Mouse (Mus musculus) stomach, embryonic 14.5 days (tissue): Measurements from ENCODE around the gene Cfap299. TPM values are rescaled to one million over a fixed set of nuclear protein-coding genes. Genes with fewer than 3 reads are reported as not detected.

Experiments used
- ATAC-seq: fragments of 200-750 bp; cut with Nextera tagmentation; 2 replicates; pipeline ENCODE4 v1.8.0; 2017; ENCODE audit warnings: low read depth, moderate TSS enrichment; ENCODE audit not compliant: insufficient number of reproducible peaks, insufficient read depth, low FRiP score
- H3K27ac ChIP-seq: fragments of 300-500 bp; sonication (generic); 2 replicates; pipeline ENCODE4 v1.5.1; 2014; ENCODE audit warnings: mild to moderate bottlenecking, low read length, moderate library complexity, mixed read lengths
- H3K27me3 ChIP-seq: fragments of 300-500 bp; sonication (generic); 2 replicates; pipeline ENCODE4 v1.6.1; 2014; ENCODE audit warnings: low read length, control low read depth, mixed read lengths; ENCODE audit not compliant: control insufficient read depth, insufficient read depth
- H3K36me3 ChIP-seq: fragments of 300-500 bp; sonication (generic); 2 replicates; pipeline ENCODE4 v1.6.1; 2014; ENCODE audit warnings: mild to moderate bottlenecking, control low read depth, low read length, moderate library complexity, mixed read lengths; ENCODE audit not compliant: control insufficient read depth, insufficient read depth
- H3K4me1 ChIP-seq: fragments of 300-500 bp; sonication (generic); 2 replicates; pipeline ENCODE4 v1.6.1; 2014; ENCODE audit warnings: low read length, control low read depth, mixed read lengths; ENCODE audit not compliant: control insufficient read depth, insufficient read depth
- H3K4me2 ChIP-seq: fragments of 300-500 bp; sonication (generic); replicated peaks from 2 replicates; pipeline ENCODE4 v1.6.1; 2014; ENCODE audit warnings: low read depth, low read length, control low read depth
- H3K4me3 ChIP-seq: fragments of 300-500 bp; sonication (generic); 2 replicates; pipeline ENCODE4 v1.5.1; 2014; ENCODE audit warnings: low read depth, low read length, control low read depth
- H3K9ac ChIP-seq: fragments of 300-500 bp; sonication (generic); replicated peaks from 2 replicates; pipeline ENCODE4 v1.6.1; 2014; ENCODE audit warnings: low read depth, mild to moderate bottlenecking, control low read depth, low read length, moderate library complexity, mixed read lengths
- H3K9me3 ChIP-seq: fragments of 300-500 bp; sonication (generic); 2 replicates; pipeline ENCODE4 v1.6.1; 2016; ENCODE audit warnings: low read depth, low read length, control low read depth; ENCODE audit not compliant: control insufficient read depth
- WGBS: fragments of 180-500 bp; shearing (Covaris S2); extraction: QIAGEN DNeasy Blood & Tissue Kit; methylation state at CpG from one replicate; pipeline ENCODE4 v1.1.7; 2014; 5-methylcytosine and 5-hydroxymethylcytosine counted together
- polyA plus RNA-seq: library from polyadenylated mRNA; unstranded; fragments of >200 nt; fragmentation: Nextera tagmentation; extraction: Ambion mirVana; gene quantifications from 2 replicates; pipeline ENCODE4 v1.2.1, GENCODE M21; 2014

Gene Cfap299
- polyA plus RNA-seq, 1 experiment from 2014 or later: 0.59 TPM

DNA sequence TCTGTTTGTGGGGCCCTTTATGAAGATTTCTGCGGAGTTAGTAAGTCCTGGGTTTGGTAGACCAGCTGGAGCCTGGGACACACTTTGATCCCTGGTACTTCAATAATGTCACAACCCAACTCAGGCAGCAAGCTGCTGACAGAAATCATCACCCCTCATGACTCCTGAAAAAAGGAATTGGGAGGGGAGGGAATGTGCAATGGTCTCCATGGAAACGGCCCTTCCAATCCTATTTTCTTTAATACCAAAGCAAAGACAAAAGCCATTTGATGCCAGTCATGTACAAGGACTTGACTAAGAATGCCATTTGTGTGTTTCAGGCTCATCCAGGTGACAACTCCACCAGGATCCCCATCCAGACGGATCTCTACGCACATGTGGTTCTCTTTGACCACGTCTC lies 472.4 kb downstream of the Cfap299 start:
- H3K4me2 ChIP-seq: no peak overlapping the region
- H3K4me1 ChIP-seq: no peaks in the 10 kb centered on the region
- no peak overlapping the region for H3K4me3 ChIP-seq
- no peak for ATAC-seq
- no peaks in the 10 kb centered on the region for H3K27me3 ChIP-seq
- H3K9me3 ChIP-seq: no peaks in the 10 kb centered on the region
- 86% methylated on average over 5 of the region's 5 CpGs for WGBS
- no peak overlapping the region for H3K9ac ChIP-seq
- H3K36me3 ChIP-seq: no peaks in the 10 kb centered on the region
- H3K27ac ChIP-seq: no peak overlapping the region

GRCm38 (mm10) chr5:98804761-98805160 lies 475.7 kb downstream of the Cfap299 start:
- Histone ChIP-seq H3K4me2 (no peak overlapping the region), H3K36me3 (no peaks in the 10 kb centered on the region), H3K9ac (no peak overlapping the region), H3K9me3 (no peaks in the 10 kb centered on the region), H3K27ac (no peak overlapping the region), H3K4me3 (no peak overlapping the region), H3K4me1 (no peaks in the 10 kb centered on the region), H3K27me3 (no peaks in the 10 kb centered on the region)
- 88% methylated on average over 6 of the region's 6 CpGs for WGBS
- ATAC-seq: no peak

GRCm38 (mm10) chr5:98806492-98806891 lies 477.4 kb downstream of the Cfap299 start:
- WGBS: 87% methylated on average over 4 of the region's 4 CpGs

GRCm38 (mm10) chr5:98807022-98807421 lies 477.9 kb downstream of the Cfap299 start:
- no peak overlapping the region for H3K27ac ChIP-seq
- no peaks in the 10 kb centered on the region for H3K36me3 ChIP-seq
- no peaks in the 10 kb centered on the region for H3K27me3 ChIP-seq
- H3K4me2 ChIP-seq: no peak overlapping the region
- no peaks in the 10 kb centered on the region for H3K4me1 ChIP-seq
- no peak overlapping the region for H3K9ac ChIP-seq
- H3K4me3 ChIP-seq: no peak overlapping the region
- WGBS: 69% methylated on average over 7 of the region's 7 CpGs
- no peaks in the 10 kb centered on the region for H3K9me3 ChIP-seq
- no peak for ATAC-seq

More at GRCm38 (mm10) chr5:98806492-98806891, 477.4 kb downstream of the Cfap299 start:
- Histone ChIP-seq H3K36me3 (no peaks in the 10 kb centered on the region), H3K27ac (no peak overlapping the region), H3K4me2 (no peak overlapping the region), H3K4me3 (no peak overlapping the region), H3K27me3 (no peaks in the 10 kb centered on the region), H3K9ac (no peak overlapping the region), H3K4me1 (no peaks in the 10 kb centered on the region), H3K9me3 (no peaks in the 10 kb centered on the region)
- ATAC-seq: no peak

GRCm38 (mm10) chr5:98807953-98808352 lies 478.8 kb downstream of the Cfap299 start:
- H3K4me2 ChIP-seq: no peak overlapping the region
- ATAC-seq: no peak
- no peak overlapping the region for H3K4me3 ChIP-seq
- H3K27me3 ChIP-seq: no peaks in the 10 kb centered on the region
- H3K4me1 ChIP-seq: no peaks in the 10 kb centered on the region
- no peak overlapping the region for H3K27ac ChIP-seq
- H3K9me3 ChIP-seq: no peaks in the 10 kb centered on the region
- no peak overlapping the region for H3K9ac ChIP-seq
- 30% methylated on average over 9 of the region's 9 CpGs for WGBS
- H3K36me3 ChIP-seq: no peaks in the 10 kb centered on the region

DNA sequence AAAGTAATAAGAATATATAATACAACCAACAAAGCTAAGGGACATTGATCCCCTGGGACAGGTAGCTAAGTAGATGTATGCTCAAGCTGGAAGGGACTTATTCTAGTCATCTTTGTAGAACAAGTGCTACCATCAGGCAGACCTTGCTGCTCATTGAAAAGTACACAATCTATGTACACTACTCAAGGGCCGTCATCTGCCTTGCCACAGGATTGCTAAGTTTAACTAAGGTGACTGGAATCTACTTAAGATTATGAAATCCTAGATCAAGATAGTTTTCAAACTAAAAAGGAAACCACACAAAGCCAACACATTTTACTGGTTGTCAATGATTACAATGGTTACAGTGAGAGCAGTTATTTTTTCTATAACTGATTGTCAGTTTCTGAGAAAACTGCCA lies 483.3 kb downstream of the Cfap299 start:
- H3K4me2 ChIP-seq: no peak overlapping the region
- no peak overlapping the region for H3K9ac ChIP-seq
- ATAC-seq: no peak
- no peaks in the 10 kb centered on the region for H3K4me1 ChIP-seq
- 89% methylated on average over 1 of the region's 1 CpGs for WGBS
- H3K27me3 ChIP-seq: no peaks in the 10 kb centered on the region
- H3K9me3 ChIP-seq: no peaks in the 10 kb centered on the region
- H3K36me3 ChIP-seq: no peaks in the 10 kb centered on the region
- no peak overlapping the region for H3K27ac ChIP-seq
- H3K4me3 ChIP-seq: no peak overlapping the region

GRCm38 (mm10) chr5:98815269-98815668 lies 486.2 kb downstream of the Cfap299 start:
- no peaks in the 10 kb centered on the region for H3K36me3 ChIP-seq
- H3K4me1 ChIP-seq: no peaks in the 10 kb centered on the region
- 82% methylated on average over 1 of the region's 1 CpGs for WGBS
- no peak overlapping the region for H3K9ac ChIP-seq
- no peak overlapping the region for H3K27ac ChIP-seq
- no peaks in the 10 kb centered on the region for H3K27me3 ChIP-seq
- H3K4me2 ChIP-seq: no peak overlapping the region
- H3K9me3 ChIP-seq: no peaks in the 10 kb centered on the region
- ATAC-seq: no peak
- no peak overlapping the region for H3K4me3 ChIP-seq

GRCm38 (mm10) chr5:98833760-98834159 lies 504.7 kb downstream of the Cfap299 start:
- H3K36me3 ChIP-seq: no peaks in the 10 kb centered on the region

GRCm38 (mm10) chr5:98834300-98834699 lies 505.2 kb downstream of the Cfap299 start:
- H3K27ac ChIP-seq: no peak overlapping the region
- ATAC-seq: no peak
- no peaks in the 10 kb centered on the region for H3K36me3 ChIP-seq
- no peak overlapping the region for H3K4me2 ChIP-seq
- no peaks in the 10 kb centered on the region for H3K4me1 ChIP-seq
- H3K4me3 ChIP-seq: no peak overlapping the region
- no peaks in the 10 kb centered on the region for H3K27me3 ChIP-seq
- H3K9me3 ChIP-seq: no peaks in the 10 kb centered on the region
- 88% methylated on average over 6 of the region's 6 CpGs for WGBS
- no peak overlapping the region for H3K9ac ChIP-seq

More at GRCm38 (mm10) chr5:98833760-98834159, 504.7 kb downstream of the Cfap299 start:
- H3K4me3 ChIP-seq: no peak overlapping the region
- no peak overlapping the region for H3K4me2 ChIP-seq
- 75% methylated on average over 9 of the region's 9 CpGs for WGBS
- no peak for ATAC-seq
- no peaks in the 10 kb centered on the region for H3K27me3 ChIP-seq
- no peaks in the 10 kb centered on the region for H3K4me1 ChIP-seq
- H3K27ac ChIP-seq: no peak overlapping the region
- no peaks in the 10 kb centered on the region for H3K9me3 ChIP-seq
- H3K9ac ChIP-seq: no peak overlapping the region
